23 mouse cellular contexts compared by ENCODE assay signal in genomic region chr2:130717951-130718350, GRCm38 (mm10). TPM values are rescaled to one million over a fixed set of nuclear protein-coding genes. Genes with fewer than 3 reads are reported as not detected.
DNase-seq lines count a peak whose midpoint lies in the region; ATAC-seq lines count a peak whose summit lies in the region.
"Had no signal": no experiment of that assay in that cellular context is flagged by ENCODE, and none has a peak within 500 bp of the region (broad histone marks: within the 10 kb centered on the region; RNA-seq: fewer than 3 reads in every experiment).

No protein-coding gene starts in this region.

- H3K4me1 ChIP-seq in kidney, embryonic 15.5 days = no peaks in the 10 kb centered on the region
- H3K4me1 ChIP-seq: embryonic facial prominence, embryonic 15.5 days; forebrain, embryonic 10.5 days; heart, embryonic 13.5 days; hindbrain, embryonic 10.5 days had no signal

- peak; percentile 73 for DNase-seq in kidney, adult 11 months
- peak; percentile 23 for DNase-seq in ovary, adult 18-20 months (ENCODE audit: low spot score)
- DNase-seq in ovary, postnatal 10 days (ENCODE audit: low spot score) = no peak
- DNase-seq in kidney, postnatal 10 days = peak; percentile 30
- no peak for DNase-seq in thymus, postnatal 10 days (ENCODE audit: low spot score in 2 of 2)
- DNase-seq in c-Kit-positive CD71-positive TER-119-positive erythroid progenitor cells, embryonic 14.5 days (ENCODE audit: low spot score) = no peak
- DNase-seq: adrenal gland, adult 2 months; adrenal gland, postnatal 36 days; cerebellum, adult 11 months; cerebellum, adult 8-10 months; cerebellum, postnatal 14 days; embryo, embryonic 11 days; gastrocnemius, adult 2 months; gastrocnemius, postnatal 25 days had no signal

- H3K9ac ChIP-seq in kidney, embryonic 15.5 days = no peak overlapping the region
- H3K9ac ChIP-seq: embryonic facial prominence, embryonic 15.5 days; heart, embryonic 13.5 days; hindbrain, embryonic 14.5 days had no signal

- H3K4me3 ChIP-seq in kidney, embryonic 15.5 days (replicated peaks) = no peak overlapping the region
- H3K4me3 ChIP-seq: embryonic facial prominence, embryonic 15.5 days; erythroblast, embryonic 14.5 days; forebrain, embryonic 10.5 days; gastrocnemius, adult 2 months; heart, embryonic 13.5 days; hindbrain, embryonic 10.5 days had no signal

- 74% methylated on average over 6 of the region's 6 CpGs for WGBS in kidney, embryonic 15.5 days

- H3K27ac ChIP-seq in kidney, embryonic 15.5 days = no peak overlapping the region
- H3K27ac ChIP-seq: embryonic facial prominence, embryonic 15.5 days; forebrain, embryonic 10.5 days; gastrocnemius, adult 2 months; heart, embryonic 13.5 days; hindbrain, embryonic 10.5 days; hindbrain, embryonic 14.5 days had no signal

- ATAC-seq in kidney, embryonic 15.5 days (replicated peaks; ENCODE audit: low FRiP score) = no peak
- ATAC-seq: forebrain, embryonic 14.5 days had no signal

- peaks cover 72% of the 10 kb centered on the region for H3K36me3 ChIP-seq in kidney, embryonic 15.5 days

- no peaks in the 10 kb centered on the region for H3K9me3 ChIP-seq in kidney, embryonic 15.5 days (replicated peaks)
- H3K9me3 ChIP-seq: embryonic facial prominence, embryonic 15.5 days; forebrain, embryonic 10.5 days; heart, embryonic 13.5 days; hindbrain, embryonic 10.5 days had no signal

- H3K4me2 ChIP-seq in kidney, embryonic 15.5 days = no peak overlapping the region
- H3K4me2 ChIP-seq: embryonic facial prominence, embryonic 15.5 days; heart, embryonic 13.5 days; hindbrain, embryonic 14.5 days had no signal

- H3K27me3 ChIP-seq in kidney, embryonic 15.5 days = no peaks in the 10 kb centered on the region
- H3K27me3 ChIP-seq: CH12.LX; embryonic facial prominence, embryonic 15.5 days; heart, embryonic 13.5 days had no signal

RNA-seq across cellular contexts. Expression of gene Slc4a11, which starts 20.6 kb away (rescaled TPM):
- 2.4 TPM in 2 replicates for polyA plus RNA-seq in kidney, embryonic 15.5 days (2015; fragmentation: Nextera tagmentation; extraction: Ambion mirVana)
- polyA plus RNA-seq: erythroblast, embryonic 14.5 days had no signal

RNA-seq across cellular contexts. Expression of gene Itpa, which starts 50.5 kb away (rescaled TPM):
- polyA plus RNA-seq in kidney, embryonic 15.5 days (2015; fragmentation: Nextera tagmentation; extraction: Ambion mirVana) = 118 and 120 TPM in 2 replicates

RNA-seq across cellular contexts. Expression of gene Ddrgk1, which starts 53.5 kb away (rescaled TPM):
- 64.7 and 76.8 TPM in 2 replicates for polyA plus RNA-seq in kidney, embryonic 15.5 days (2015; fragmentation: Nextera tagmentation; extraction: Ambion mirVana)

Comparison
In these comparisons a context has a peak if more than half of its experiments do, and no peak if none do; other contexts are left out.
1. DNase-seq: peak in kidney, adult 11 months (single experiment), ovary, adult 18-20 months (single experiment) and kidney, postnatal 10 days (single experiment); none in ovary, postnatal 10 days (single experiment), thymus, postnatal 10 days (0 of 2) and c-Kit-positive CD71-positive TER-119-positive erythroid progenitor cells, embryonic 14.5 days (single experiment).